Mouse (Mus musculus): ENCODE results near the gene Wnt7b. TPM values are rescaled to one million over a fixed set of nuclear protein-coding genes. Genes with fewer than 3 reads are reported as not detected.

Gene Wnt7b
- polyA plus RNA-seq, 1 experiment, result 56.4 TPM

GRCm38 (mm10) chr15:85569167-85569797, 13.0 kb downstream of the Wnt7b start:
- TF ChIP-seq POLR2A (IDR thresholded peaks at IDR 0.05; ENCODE audit: borderline replicate concordance, extremely low read depth, insufficient read depth, insufficient read length, poor library complexity, severe bottlenecking) (no peak), CTCF (IDR thresholded peaks at IDR 0.05; ENCODE audit: borderline replicate concordance, extremely low read depth, insufficient read depth, insufficient read length) (no peak)

DNA sequence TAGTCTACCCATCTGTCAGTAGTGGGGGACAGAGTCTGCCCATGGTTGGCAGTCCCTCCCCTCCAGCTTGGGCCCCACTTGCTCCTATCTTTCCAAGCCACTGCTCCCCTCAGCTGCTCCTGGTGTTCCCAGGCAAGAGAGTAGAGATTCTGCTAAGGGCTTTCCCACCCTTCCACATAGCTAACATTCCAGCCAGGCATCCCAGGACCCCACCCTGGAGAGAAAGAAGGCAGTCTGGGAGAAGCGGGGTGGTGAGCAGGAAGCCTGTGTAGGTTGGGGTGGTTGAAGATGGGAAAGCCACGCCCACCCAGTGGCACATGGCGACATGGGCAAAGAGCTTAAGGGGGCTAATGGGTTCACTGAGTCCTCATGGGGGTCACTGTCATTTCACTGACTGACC, 13.9 kb downstream of the Wnt7b start:
- no peak for DNase-seq (ENCODE audit: low read depth)
- TF ChIP-seq CTCF (IDR thresholded peaks at IDR 0.05; ENCODE audit: borderline replicate concordance, extremely low read depth, insufficient read depth, insufficient read length), result no peak
- no peak for TF ChIP-seq POLR2A (IDR thresholded peaks at IDR 0.05; ENCODE audit: borderline replicate concordance, extremely low read depth, insufficient read depth, insufficient read length, poor library complexity, severe bottlenecking)

More at GRCm38 (mm10) chr15:85569167-85569797, 13.0 kb downstream of the Wnt7b start:
- DNase-seq (ENCODE audit: low read depth), result peak; percentile 84

DNA sequence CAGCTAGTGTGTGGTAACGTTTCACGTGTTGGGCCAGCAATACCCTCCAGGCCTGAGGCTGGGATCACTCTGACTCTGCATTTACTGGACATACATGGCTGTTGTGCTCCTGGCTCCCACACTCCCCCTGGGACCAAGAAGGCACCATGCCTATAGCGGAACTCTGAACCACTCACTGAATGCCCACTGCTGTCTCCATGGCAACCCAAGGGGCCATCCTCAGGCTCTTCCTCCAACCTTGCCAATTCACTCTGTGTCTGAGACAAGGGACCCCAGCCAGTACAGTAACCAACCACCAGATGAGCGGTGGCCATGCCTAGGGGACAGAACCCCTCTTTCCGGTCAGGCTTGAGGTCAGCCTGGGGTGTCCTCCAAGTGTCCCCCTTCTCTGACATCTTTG, 17.3 kb downstream of the Wnt7b start:
- peak; percentile 35 for DNase-seq (ENCODE audit: low read depth)
- TF ChIP-seq CTCF (IDR thresholded peaks at IDR 0.05; ENCODE audit: borderline replicate concordance, extremely low read depth, insufficient read depth, insufficient read length) (no peak), POLR2A (IDR thresholded peaks at IDR 0.05; ENCODE audit: borderline replicate concordance, extremely low read depth, insufficient read depth, insufficient read length, poor library complexity, severe bottlenecking) (no peak)

GRCm38 (mm10) chr15:85564034-85564769, 18.1 kb downstream of the Wnt7b start:
- TF ChIP-seq CTCF (IDR thresholded peaks at IDR 0.05; ENCODE audit: borderline replicate concordance, extremely low read depth, insufficient read depth, insufficient read length), result no peak
- no peak for TF ChIP-seq POLR2A (IDR thresholded peaks at IDR 0.05; ENCODE audit: borderline replicate concordance, extremely low read depth, insufficient read depth, insufficient read length, poor library complexity, severe bottlenecking)

GRCm38 (mm10) chr15:85561953-85562352, 20.3 kb downstream of the Wnt7b start:
- TF ChIP-seq POLR2A (IDR thresholded peaks at IDR 0.05; ENCODE audit: borderline replicate concordance, extremely low read depth, insufficient read depth, insufficient read length, poor library complexity, severe bottlenecking) (no peak), CTCF (IDR thresholded peaks at IDR 0.05; ENCODE audit: borderline replicate concordance, extremely low read depth, insufficient read depth, insufficient read length) (no peak)
- peak; percentile 59 for DNase-seq (ENCODE audit: low read depth)

More at GRCm38 (mm10) chr15:85564034-85564769, 18.1 kb downstream of the Wnt7b start:
- no peak for DNase-seq (ENCODE audit: low read depth)

- DNase-seq (ENCODE audit: low read depth), result no peak
- TF ChIP-seq POLR2A (IDR thresholded peaks at IDR 0.05; ENCODE audit: borderline replicate concordance, extremely low read depth, insufficient read depth, insufficient read length, poor library complexity, severe bottlenecking), result no peak
- no peak for TF ChIP-seq CTCF (IDR thresholded peaks at IDR 0.05; ENCODE audit: borderline replicate concordance, extremely low read depth, insufficient read depth, insufficient read length)
Observed at GRCm38 (mm10) chr15:85560830-85561229, 21.4 kb downstream of the Wnt7b start.

- DNase-seq (ENCODE audit: low read depth), result peak; percentile 39
- no peak for TF ChIP-seq CTCF (IDR thresholded peaks at IDR 0.05; ENCODE audit: borderline replicate concordance, extremely low read depth, insufficient read depth, insufficient read length)
- TF ChIP-seq POLR2A (IDR thresholded peaks at IDR 0.05; ENCODE audit: borderline replicate concordance, extremely low read depth, insufficient read depth, insufficient read length, poor library complexity, severe bottlenecking), result no peak
Observed at GRCm38 (mm10) chr15:85558840-85559540, 23.3 kb downstream of the Wnt7b start.

DNA sequence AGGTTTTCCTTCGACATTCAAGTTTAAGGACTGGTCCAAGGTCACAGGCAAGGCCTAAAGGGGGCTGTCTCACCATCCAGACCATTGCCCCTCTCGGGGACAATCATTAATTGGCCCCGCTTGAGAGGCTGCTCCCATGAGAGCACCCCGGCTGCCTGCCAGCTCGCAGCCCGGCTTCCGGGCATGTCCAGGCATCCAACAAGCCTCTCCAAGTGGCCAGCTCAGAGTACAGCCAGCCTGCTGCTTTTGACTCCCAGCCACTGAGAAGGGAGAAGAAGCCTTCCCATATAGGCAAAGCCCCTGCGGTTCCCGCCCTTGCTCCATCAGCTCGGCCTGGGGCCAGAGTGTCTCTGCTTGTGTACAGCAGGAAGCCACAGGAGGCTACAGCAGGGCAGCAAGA, 26.5 kb downstream of the Wnt7b start:
- TF ChIP-seq CTCF (IDR thresholded peaks at IDR 0.05; ENCODE audit: borderline replicate concordance, extremely low read depth, insufficient read depth, insufficient read length) (no peak), POLR2A (IDR thresholded peaks at IDR 0.05; ENCODE audit: borderline replicate concordance, extremely low read depth, insufficient read depth, insufficient read length, poor library complexity, severe bottlenecking) (no peak)
- DNase-seq (ENCODE audit: low read depth), result no peak

DNA sequence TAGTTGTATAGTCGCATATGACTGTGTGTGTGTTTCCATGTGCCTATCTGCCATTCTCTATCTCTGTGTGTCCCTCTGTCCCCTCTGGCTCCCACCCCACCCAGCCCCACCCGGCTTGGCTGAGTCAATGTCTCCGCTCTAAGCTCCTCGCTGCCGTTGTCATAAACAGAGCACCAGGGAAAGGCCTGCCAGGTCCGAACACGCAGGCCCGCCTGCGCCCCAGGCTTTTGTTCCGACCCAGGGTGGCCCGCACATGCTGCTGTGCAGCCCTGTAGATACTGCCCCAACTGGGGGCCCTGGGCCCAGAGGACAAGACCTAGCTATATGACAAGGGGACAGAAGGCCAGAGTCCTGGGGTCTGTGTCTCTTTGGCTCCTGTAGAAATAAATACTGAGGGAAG, 28.9 kb downstream of the Wnt7b start:
- no peak for TF ChIP-seq POLR2A (IDR thresholded peaks at IDR 0.05; ENCODE audit: borderline replicate concordance, extremely low read depth, insufficient read depth, insufficient read length, poor library complexity, severe bottlenecking)
- TF ChIP-seq CTCF (IDR thresholded peaks at IDR 0.05; ENCODE audit: borderline replicate concordance, extremely low read depth, insufficient read depth, insufficient read length), result no peak
- no peak for DNase-seq (ENCODE audit: low read depth)

- no peak for DNase-seq (ENCODE audit: low read depth)
- TF ChIP-seq POLR2A (IDR thresholded peaks at IDR 0.05; ENCODE audit: borderline replicate concordance, extremely low read depth, insufficient read depth, insufficient read length, poor library complexity, severe bottlenecking) (no peak), CTCF (IDR thresholded peaks at IDR 0.05; ENCODE audit: borderline replicate concordance, extremely low read depth, insufficient read depth, insufficient read length) (no peak)
Observed at GRCm38 (mm10) chr15:85546500-85546899, 35.8 kb downstream of the Wnt7b start.

DNA sequence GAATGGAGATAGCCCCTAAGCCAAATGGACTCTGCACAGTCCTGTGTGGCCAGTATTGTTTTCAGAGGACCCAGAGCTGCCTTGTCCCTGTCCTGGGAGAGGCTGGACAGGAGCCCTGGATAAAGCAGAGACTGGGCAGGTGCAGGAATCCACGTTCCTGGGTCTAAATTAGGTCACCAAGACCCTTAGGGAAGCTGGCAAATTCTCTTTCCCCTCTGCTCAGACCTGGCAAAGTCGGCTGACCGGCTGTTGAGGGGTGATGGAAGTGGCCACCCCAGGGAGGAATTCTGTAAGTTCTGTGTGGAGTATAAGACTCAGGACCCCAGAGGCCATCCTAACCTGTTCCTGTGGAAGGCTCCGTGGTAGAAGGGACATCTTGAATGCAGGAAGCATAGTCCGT, 36.9 kb downstream of the Wnt7b start:
- DNase-seq (ENCODE audit: low read depth), result no peak
- TF ChIP-seq POLR2A (IDR thresholded peaks at IDR 0.05; ENCODE audit: borderline replicate concordance, extremely low read depth, insufficient read depth, insufficient read length, poor library complexity, severe bottlenecking) (no peak), CTCF (IDR thresholded peaks at IDR 0.05; ENCODE audit: borderline replicate concordance, extremely low read depth, insufficient read depth, insufficient read length) (no peak)
